Mouse (Mus musculus): Measurements from ENCODE around the gene Lgr5. TPM values are rescaled to one million over a fixed set of nuclear protein-coding genes. Genes with fewer than 3 reads are reported as not detected.

Gene Lgr5
- polyA plus RNA-seq (2014; fragmentation: Illumina TruSeq; extraction: RNeasy Lipid Tissue Mini Kit (QIAGEN cat#74804); ENCODE audit: insufficient read depth, low read depth, low replicate concordance) = 0.10 TPM

GRCm38 (mm10) chr10:115587301-115587969 lies at the start of gene Lgr5:
Gene Lgr5 (minus strand): TSS chr10:115587780.

GRCm38 (mm10) chr10:115569712-115570491 lies 17.7 kb downstream of the Lgr5 start, which contains the start of gene A930009A15Rik:
Gene A930009A15Rik (plus strand): TSS chr10:115569986.

Other genes with a start within 250 kb of the Lgr5 start
- gene Tmem19, start 225.3 kb downstream of the Lgr5 start, polyA plus RNA-seq (2014; fragmentation: Illumina TruSeq; extraction: RNeasy Lipid Tissue Mini Kit (QIAGEN cat#74804); ENCODE audit: insufficient read depth, low read depth, low replicate concordance) = 12.6 TPM
- gene Thap2, start 203.3 kb downstream of the Lgr5 start, polyA plus RNA-seq (2014; fragmentation: Illumina TruSeq; extraction: RNeasy Lipid Tissue Mini Kit (QIAGEN cat#74804); ENCODE audit: insufficient read depth, low read depth, low replicate concordance) = 5.3 TPM
- 19.7 TPM for gene Zfc3h1, start 202.8 kb downstream of the Lgr5 start, polyA plus RNA-seq (2014; fragmentation: Illumina TruSeq; extraction: RNeasy Lipid Tissue Mini Kit (QIAGEN cat#74804); ENCODE audit: insufficient read depth, low read depth, low replicate concordance)
- gene A930009A15Rik, start 17.8 kb downstream of the Lgr5 start, polyA plus RNA-seq (2014; fragmentation: Illumina TruSeq; extraction: RNeasy Lipid Tissue Mini Kit (QIAGEN cat#74804); ENCODE audit: insufficient read depth, low read depth, low replicate concordance) = not detected
- gene Tspan8, start 229.1 kb upstream of the Lgr5 start, polyA plus RNA-seq (2014; fragmentation: Illumina TruSeq; extraction: RNeasy Lipid Tissue Mini Kit (QIAGEN cat#74804); ENCODE audit: insufficient read depth, low read depth, low replicate concordance) = 212 TPM